Mouse (Mus musculus) kidney, adult 2 months (tissue): ENCODE measurements around the gene Tcn2.

Experiments
- CTCF ChIP-seq: fragments of 200-500 bp; conservative IDR thresholded peaks from 2 replicates; pipeline ENCODE4 v1.5.1; 2011; ENCODE audit warnings: low read depth, mild to moderate bottlenecking, control low read depth, low read length, moderate library complexity, mixed read lengths; ENCODE audit not compliant: insufficient read depth, insufficient read length
- POLR2A ChIP-seq: fragments of 200-500 bp; IDR thresholded peaks from one replicate; pipeline ENCODE4 v1.6.1; 2011; ENCODE audit warnings: low read depth, low read length, control low read depth

DNA sequence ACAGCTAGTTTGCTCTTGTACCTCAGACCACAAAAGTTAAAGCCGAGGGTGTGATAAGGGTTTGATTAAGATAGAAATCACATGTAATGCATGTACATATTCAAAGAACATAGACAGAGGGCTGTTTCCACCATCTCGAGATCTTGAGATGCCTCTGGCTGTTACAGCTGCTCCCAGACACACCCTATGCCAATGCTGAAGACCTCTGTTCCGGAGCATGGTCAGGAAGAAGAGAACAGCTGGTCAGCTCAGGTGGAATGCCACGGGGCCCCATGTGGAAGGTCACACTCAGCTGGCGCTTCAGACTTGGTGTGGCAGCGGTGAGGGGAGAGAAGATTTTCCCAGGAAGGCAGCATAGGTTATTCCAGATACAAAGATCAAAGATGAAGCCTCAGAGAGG is 27.3 kb downstream of the Tcn2 start:
- TF ChIP-seq CTCF = no peak
- TF ChIP-seq POLR2A = no peak
